Comparison of ENCODE assay signal across 22 mouse cellular contexts in genomic region chr12:71790581-71790980, GRCm38 (mm10).
"Had no signal": no experiment of that assay in that cellular context is flagged by ENCODE, and none has a peak within 500 bp of the region (broad histone marks: within the 10 kb centered on the region; RNA-seq: fewer than 3 reads in every experiment).

No protein-coding gene starts in this region.

- DNase-seq: heart, postnatal 10 days; heart, postnatal 14 days; heart, postnatal 36 days; heart, postnatal 4 days; kidney, adult 11 months; kidney, adult 18-20 months; kidney, adult 2 months; kidney, adult 8-10 months; kidney, adult 9 months; kidney, postnatal 10 days; kidney, postnatal 14 days; kidney, postnatal 25 days; kidney, postnatal 36 days; kidney, postnatal 4 days; layer of hippocampus, adult 9-11 months; layer of hippocampus, postnatal 36 days had no signal

- ATAC-seq: hindbrain, embryonic 16.5 days; hindbrain, postnatal 0 days; inflammation-experienced regulatory T-cells, adult 6 months; intestine, embryonic 15.5 days; intestine, embryonic 16.5 days; intestine, postnatal 0 days had no signal
